Mouse (Mus musculus): ENCODE measurements around the gene Rab7b. TPM values are rescaled to one million over a fixed set of nuclear protein-coding genes. Genes with fewer than 3 reads are reported as not detected.

Gene Rab7b
- polyA plus RNA-seq, 1 experiment: 6.5 TPM

DNA sequence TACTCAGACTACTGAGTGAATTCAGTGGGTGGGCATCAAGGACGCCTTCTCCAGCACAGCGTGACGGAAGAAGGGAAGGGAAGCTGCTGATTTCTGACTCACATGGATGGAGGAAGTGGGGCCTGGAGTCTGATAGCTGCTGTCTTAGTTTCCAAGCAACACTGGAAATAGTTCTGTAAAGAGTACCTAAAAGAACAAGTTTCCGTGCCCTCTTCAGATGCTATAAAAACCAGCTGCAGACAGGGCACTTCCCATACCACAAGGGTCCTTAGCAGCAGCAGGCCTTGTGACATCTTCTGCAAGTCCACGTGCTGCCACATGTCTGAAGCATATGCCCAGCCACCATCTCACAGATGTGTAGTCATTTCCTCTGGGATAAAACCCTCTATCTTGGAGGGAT is 8.9 kb upstream of the Rab7b start:
- 56% methylated on average over 5 of the region's 5 CpGs for WGBS
- Histone ChIP-seq H3K4me3 (replicated peaks; ENCODE audit: control insufficient read depth, low read depth, low read length) (no peak overlapping the region), H3K4me1 (ENCODE audit: control insufficient read depth, insufficient read depth, low read length) (no peaks in the 10 kb centered on the region; the same call in 1 of the 2 replicates), H3K27ac (ENCODE audit: control insufficient read depth, insufficient read depth, low read depth, low read length, poor library complexity) (no peak overlapping the region)
- TF ChIP-seq POLR2A (IDR thresholded peaks at IDR 0.05; ENCODE audit: borderline replicate concordance, control insufficient read depth, low read depth, low read length): no peak
- no peak for TF ChIP-seq CTCF (IDR thresholded peaks at IDR 0.05; ENCODE audit: control insufficient read depth, insufficient read depth, low read length)

DNA sequence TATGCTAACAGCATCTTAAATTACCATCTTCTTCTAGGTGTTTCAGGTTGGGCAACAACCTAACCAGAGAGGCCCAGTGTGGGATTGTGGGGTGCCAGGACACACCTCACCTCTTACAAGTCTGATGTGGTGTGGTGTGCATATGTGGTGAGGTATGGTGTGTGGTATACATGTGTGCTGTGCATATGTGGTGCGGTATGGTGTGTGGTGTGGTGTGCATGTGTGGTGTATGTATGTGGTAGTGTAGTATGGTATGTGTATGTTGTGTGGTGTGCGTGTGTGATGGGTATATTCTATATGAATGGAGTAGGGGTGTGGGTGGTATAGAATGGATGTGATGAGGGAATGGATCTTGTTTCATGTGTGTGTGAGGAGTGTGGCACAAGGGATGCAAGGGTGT is 756 bp upstream of the Rab7b start:
- H3K27ac ChIP-seq (ENCODE audit: control insufficient read depth, insufficient read depth, low read depth, low read length, poor library complexity): no peak overlapping the region
- WGBS: 85% methylated on average over 2 of the region's 2 CpGs
- TF ChIP-seq CTCF (IDR thresholded peaks at IDR 0.05; ENCODE audit: control insufficient read depth, insufficient read depth, low read length) (no peak), POLR2A (IDR thresholded peaks at IDR 0.05; ENCODE audit: borderline replicate concordance, control insufficient read depth, low read depth, low read length) (no peak)

DNA sequence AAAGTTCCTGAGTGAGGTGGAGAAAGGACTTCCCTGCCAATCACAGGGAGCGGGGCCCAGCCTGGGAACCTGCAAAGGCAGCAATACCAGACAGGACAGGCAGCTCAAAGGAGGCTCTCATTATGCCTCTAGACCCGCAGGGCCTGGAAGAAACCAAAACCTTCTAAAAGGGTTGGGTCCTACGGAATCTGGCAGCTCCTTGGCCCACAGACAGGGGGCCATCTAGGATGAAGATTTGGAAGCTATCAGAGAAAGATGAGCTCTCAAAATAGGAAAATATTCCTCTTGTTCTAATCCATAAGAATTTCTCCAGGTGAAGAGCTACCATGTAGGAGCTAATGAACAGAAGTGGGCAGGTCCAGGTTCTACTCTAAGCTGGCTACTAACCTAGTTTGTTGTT is 521 bp downstream of the Rab7b start:
- 55% methylated on average over 3 of the region's 3 CpGs for WGBS
- Histone ChIP-seq H3K4me1 (ENCODE audit: control insufficient read depth, insufficient read depth, low read length) (peaks cover 4% of the 10 kb centered on the region), H3K27ac (ENCODE audit: control insufficient read depth, insufficient read depth, low read depth, low read length, poor library complexity) (no peak overlapping the region), H3K4me3 (replicated peaks; ENCODE audit: control insufficient read depth, low read depth, low read length) (no peak overlapping the region)
- no peak for TF ChIP-seq CTCF (IDR thresholded peaks at IDR 0.05; ENCODE audit: control insufficient read depth, insufficient read depth, low read length)
- TF ChIP-seq POLR2A (IDR thresholded peaks at IDR 0.05; ENCODE audit: borderline replicate concordance, control insufficient read depth, low read depth, low read length): no peak

More for the DNA sequence above, 756 bp upstream of the Rab7b start:
- Histone ChIP-seq H3K4me3 (replicated peaks; ENCODE audit: control insufficient read depth, low read depth, low read length) (no peak overlapping the region), H3K4me1 (ENCODE audit: control insufficient read depth, insufficient read depth, low read length) (peaks cover 4% of the 10 kb centered on the region)

DNA sequence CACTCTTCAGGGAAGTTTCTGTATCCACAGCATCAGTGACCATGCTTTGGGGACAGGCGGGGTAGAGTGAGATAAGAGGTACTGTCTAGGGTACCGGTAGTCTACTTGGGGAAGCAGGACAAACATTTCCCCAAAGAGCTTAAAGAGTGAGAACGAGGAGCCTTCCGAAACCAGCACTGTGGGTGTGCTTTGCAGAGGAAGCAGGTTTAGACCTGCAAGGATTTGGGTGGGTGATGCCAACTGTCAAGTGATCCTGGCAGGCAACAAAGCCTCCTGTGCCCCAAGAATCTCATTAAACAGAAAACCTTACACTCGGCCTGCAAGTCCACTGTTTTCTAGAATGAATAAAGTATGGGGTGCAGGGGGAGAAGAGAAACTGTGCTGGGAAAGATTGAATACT is 1.4 kb downstream of the Rab7b start:
- H3K4me1 ChIP-seq (ENCODE audit: control insufficient read depth, insufficient read depth, low read length): peaks cover 4% of the 10 kb centered on the region
- 52% methylated on average over 5 of the region's 5 CpGs for WGBS
- no peak overlapping the region for H3K27ac ChIP-seq (ENCODE audit: control insufficient read depth, insufficient read depth, low read depth, low read length, poor library complexity)
- TF ChIP-seq POLR2A (IDR thresholded peaks at IDR 0.05; ENCODE audit: borderline replicate concordance, control insufficient read depth, low read depth, low read length): no peak
- no peak for TF ChIP-seq CTCF (IDR thresholded peaks at IDR 0.05; ENCODE audit: control insufficient read depth, insufficient read depth, low read length)
- H3K4me3 ChIP-seq (replicated peaks; ENCODE audit: control insufficient read depth, low read depth, low read length): no peak overlapping the region

DNA sequence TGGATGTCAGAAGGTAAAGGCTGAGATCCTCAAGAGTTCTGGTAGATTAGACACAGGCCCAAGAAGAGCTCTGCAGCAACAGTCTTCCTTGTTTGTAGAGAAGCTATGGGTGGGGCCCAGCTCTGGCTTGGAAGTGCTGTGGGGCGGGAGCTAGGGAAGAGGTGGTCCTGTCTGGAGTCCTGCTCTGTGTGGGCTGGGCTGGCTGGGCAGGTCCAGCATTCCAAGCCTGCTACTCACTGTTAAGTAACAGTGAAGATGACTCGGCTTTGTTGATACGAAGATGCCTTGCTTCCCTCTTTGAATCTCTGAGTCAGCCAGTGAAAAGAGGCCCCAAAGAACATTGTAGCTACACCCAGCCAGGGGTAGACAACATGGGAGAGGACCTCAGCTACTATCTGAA is 1.9 kb downstream of the Rab7b start:
- Histone ChIP-seq H3K4me1 (ENCODE audit: control insufficient read depth, insufficient read depth, low read length) (peaks cover 4% of the 10 kb centered on the region), H3K27ac (ENCODE audit: control insufficient read depth, insufficient read depth, low read depth, low read length, poor library complexity) (peak overlapping the region; percentile 13; the same call in 1 of the 2 replicates), H3K4me3 (replicated peaks; ENCODE audit: control insufficient read depth, low read depth, low read length) (no peak overlapping the region)
- WGBS: 38% methylated on average over 3 of the region's 3 CpGs
- TF ChIP-seq POLR2A (IDR thresholded peaks at IDR 0.05; ENCODE audit: borderline replicate concordance, control insufficient read depth, low read depth, low read length) (no peak), CTCF (IDR thresholded peaks at IDR 0.05; ENCODE audit: control insufficient read depth, insufficient read depth, low read length) (no peak)

DNA sequence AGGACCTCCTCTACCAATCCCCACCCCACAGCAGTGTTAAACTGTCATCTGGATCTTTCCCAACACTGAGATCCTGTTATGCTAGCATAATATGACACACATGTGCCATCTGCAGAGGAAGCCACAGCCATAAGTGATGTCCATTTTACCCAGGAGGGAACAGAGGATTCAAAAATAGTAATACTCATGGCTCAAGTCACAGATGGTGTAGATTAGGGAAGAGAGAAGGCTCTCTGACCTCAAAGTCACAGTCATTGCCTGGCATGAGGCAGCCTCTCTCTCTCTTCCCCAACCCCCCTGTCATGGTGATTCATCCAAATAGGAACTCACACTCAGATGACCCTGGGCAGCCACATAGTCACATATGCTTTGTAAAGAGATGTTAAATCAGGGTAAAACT is 2.9 kb downstream of the Rab7b start:
- no peak for TF ChIP-seq POLR2A (IDR thresholded peaks at IDR 0.05; ENCODE audit: borderline replicate concordance, control insufficient read depth, low read depth, low read length)
- TF ChIP-seq CTCF (IDR thresholded peaks at IDR 0.05; ENCODE audit: control insufficient read depth, insufficient read depth, low read length): no peak
- no peak overlapping the region for H3K4me3 ChIP-seq (replicated peaks; ENCODE audit: control insufficient read depth, low read depth, low read length)
- peaks cover 4% of the 10 kb centered on the region for H3K4me1 ChIP-seq (ENCODE audit: control insufficient read depth, insufficient read depth, low read length)
- H3K27ac ChIP-seq (ENCODE audit: control insufficient read depth, insufficient read depth, low read depth, low read length, poor library complexity): no peak overlapping the region; the same call in 1 of the 2 replicates

DNA sequence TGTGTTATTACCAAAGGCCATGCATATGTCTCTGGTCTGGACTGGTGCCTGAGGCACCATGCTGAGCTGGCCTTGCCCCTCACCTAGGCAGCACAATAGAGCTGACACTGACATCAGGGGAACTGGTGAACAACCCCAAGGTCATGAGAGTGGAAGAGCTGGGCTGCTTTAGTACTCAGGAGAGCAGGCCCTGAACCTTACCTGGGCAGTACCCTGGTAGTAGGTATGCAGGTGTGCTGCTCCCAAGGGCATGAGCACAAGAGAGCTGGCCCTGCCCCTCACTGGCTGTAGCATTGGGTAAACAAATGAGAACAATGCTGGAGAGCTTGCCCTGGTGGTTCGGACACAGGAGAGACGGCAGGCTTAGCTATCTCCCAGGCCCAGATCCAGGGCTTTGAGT is 6.8 kb downstream of the Rab7b start:
- TF ChIP-seq CTCF (IDR thresholded peaks at IDR 0.05; ENCODE audit: control insufficient read depth, insufficient read depth, low read length) (no peak), POLR2A (IDR thresholded peaks at IDR 0.05; ENCODE audit: borderline replicate concordance, control insufficient read depth, low read depth, low read length) (no peak)
- 90% methylated on average over 2 of the region's 2 CpGs for WGBS
- Histone ChIP-seq H3K4me3 (replicated peaks; ENCODE audit: control insufficient read depth, low read depth, low read length) (no peak overlapping the region), H3K4me1 (ENCODE audit: control insufficient read depth, insufficient read depth, low read length) (peaks cover 2% of the 10 kb centered on the region), H3K27ac (ENCODE audit: control insufficient read depth, insufficient read depth, low read depth, low read length, poor library complexity) (no peak overlapping the region)

DNA sequence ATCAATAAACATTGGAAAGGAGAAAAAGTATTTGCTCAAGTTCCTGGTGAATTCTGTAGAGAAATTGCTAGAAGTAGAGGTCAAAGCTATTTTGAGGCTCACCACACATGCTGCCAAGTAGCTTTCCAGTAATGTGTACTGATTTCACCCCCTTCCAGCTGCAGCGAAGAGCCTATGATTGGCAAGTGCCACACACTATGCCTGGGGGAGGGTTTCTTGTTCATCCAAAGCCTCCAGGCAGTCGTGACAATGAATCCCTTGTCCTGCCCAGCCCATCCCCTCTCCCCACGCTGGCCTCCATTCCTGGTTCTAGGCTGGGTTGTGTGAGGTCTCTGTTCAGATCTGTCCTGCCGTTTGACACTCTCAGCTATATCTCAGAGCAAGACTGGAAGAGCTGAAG is 7.8 kb downstream of the Rab7b start:
- no peak overlapping the region for H3K4me3 ChIP-seq (replicated peaks; ENCODE audit: control insufficient read depth, low read depth, low read length)
- H3K4me1 ChIP-seq (ENCODE audit: control insufficient read depth, insufficient read depth, low read length): peaks cover 2% of the 10 kb centered on the region
- TF ChIP-seq POLR2A (IDR thresholded peaks at IDR 0.05; ENCODE audit: borderline replicate concordance, control insufficient read depth, low read depth, low read length) (no peak), CTCF (IDR thresholded peaks at IDR 0.05; ENCODE audit: control insufficient read depth, insufficient read depth, low read length) (no peak)
- H3K27ac ChIP-seq (ENCODE audit: control insufficient read depth, insufficient read depth, low read depth, low read length, poor library complexity): no peak overlapping the region
- WGBS: 78% methylated on average over 4 of the region's 4 CpGs

DNA sequence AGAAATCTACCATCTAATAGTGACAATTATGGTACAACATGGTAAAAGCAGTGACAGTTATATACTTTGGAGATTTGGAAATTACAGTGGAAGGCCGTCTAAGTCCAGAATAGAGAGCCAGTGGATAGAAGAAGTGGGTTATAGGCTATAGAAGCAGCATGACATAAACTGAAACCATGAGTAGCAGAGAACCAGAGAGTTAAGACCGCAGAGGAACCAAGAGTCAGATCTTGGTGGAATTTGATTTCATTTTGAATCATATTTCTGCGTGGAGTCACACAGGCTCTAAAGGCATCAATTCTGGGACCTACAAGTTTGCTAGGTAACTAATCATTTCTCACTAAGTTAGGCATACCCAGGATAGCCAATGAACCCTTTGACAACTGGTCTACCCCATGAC is 10.3 kb downstream of the Rab7b start:
- no peak overlapping the region for H3K27ac ChIP-seq (ENCODE audit: control insufficient read depth, insufficient read depth, low read depth, low read length, poor library complexity)
- TF ChIP-seq POLR2A (IDR thresholded peaks at IDR 0.05; ENCODE audit: borderline replicate concordance, control insufficient read depth, low read depth, low read length): no peak
- no peak for TF ChIP-seq CTCF (IDR thresholded peaks at IDR 0.05; ENCODE audit: control insufficient read depth, insufficient read depth, low read length)
- WGBS: 80% methylated on average over 3 of the region's 3 CpGs
- no peak overlapping the region for H3K4me3 ChIP-seq (replicated peaks; ENCODE audit: control insufficient read depth, low read depth, low read length)
- peaks cover 3% of the 10 kb centered on the region for H3K4me1 ChIP-seq (ENCODE audit: control insufficient read depth, insufficient read depth, low read length)
